Mouse (Mus musculus) ovary, adult 18-20 months (tissue): ENCODE measurements around the gene Tas2r103.

ENCODE experiments used
- DNase-seq: peaks from one replicate; pipeline ENCODE4 v3.0.0; 2022; ENCODE audit warnings: low spot score, mixed read lengths

Gene Tas2r103

GRCm38 (mm10) chr6:133037001-133037400 lies at the start of gene Tas2r103:
Gene Tas2r103, minus strand, starts transcription at chr6:133037101.
- no peak for DNase-seq

GRCm38 (mm10) chr6:133055716-133056115 lies 18.8 kb upstream of the Tas2r103 start, which contains the start of gene Tas2r140:
Gene Tas2r140, minus strand, starts transcription at chr6:133055816.
- DNase-seq, result no peak
